Mouse (Mus musculus) CH12.LX (cell line): ENCODE results near the gene Capn11. TPM values are rescaled to one million over a fixed set of nuclear protein-coding genes. Genes with fewer than 3 reads are reported as not detected.

Experiments used
- DNase-seq: peaks from one replicate; pipeline ENCODE4 v3.0.0-alpha.2; 2013; ENCODE audit errors: extremely low read depth
- H3K27ac ChIP-seq: 2 replicates; pipeline ENCODE4 v1.5.1; 2012; ENCODE audit warnings: low read depth, mild to moderate bottlenecking, control low read depth, moderate library complexity; ENCODE audit not compliant: insufficient read depth
- H3K27me3 ChIP-seq: replicated peaks from 2 replicates; pipeline ENCODE3; 2012; ENCODE audit warnings: inconsistent platforms
- H3K36me3 ChIP-seq, 2 experiments: replicated peaks in 1 of 2; 2 replicates each; pipeline versions ENCODE3 to v1.6.1; 2012; ENCODE audit warnings: inconsistent platforms in 1 of 2, low read length in 1 of 2, mild to moderate bottlenecking in 1 of 2, mixed read lengths in 1 of 2, moderate library complexity in 1 of 2; ENCODE audit not compliant: control insufficient read depth in 1 of 2, insufficient read depth in 1 of 2
- H3K4me1 ChIP-seq, 2 experiments: 2 replicates each; pipeline ENCODE4 v1.6.1; 2012; ENCODE audit warnings: inconsistent platforms in 1 of 2, moderate library complexity in 1 of 2; ENCODE audit not compliant: insufficient read depth in 2 of 2, control insufficient read depth in 1 of 2
- H3K4me2 ChIP-seq: 2 replicates; pipeline ENCODE4 v1.6.1; 2012; ENCODE audit warnings: low read depth, mild to moderate bottlenecking, control low read depth; ENCODE audit not compliant: poor library complexity, insufficient read depth, severe bottlenecking
- H3K4me3 ChIP-seq, 3 experiments: fragments of 150-350 bp in 1 of 3; sonication (generic) in 1 of 3; replicated peaks in 1 of 3; 2 replicates each; pipeline versions ENCODE3 to v1.5.1; 2011 to 2012; ENCODE audit warnings: low read depth in 2 of 3, low read length in 2 of 3, mild to moderate bottlenecking in 2 of 3, moderate library complexity in 2 of 3, control low read depth in 1 of 3, improper control_type of control experiment in 1 of 3, inconsistent platforms in 1 of 3, mixed read lengths in 1 of 3; ENCODE audit not compliant: poor library complexity in 1 of 3
- H3K79me2 ChIP-seq: replicated peaks from 2 replicates; pipeline ENCODE4 v1.6.1; 2012; ENCODE audit warnings: mild to moderate bottlenecking, moderate library complexity; ENCODE audit not compliant: control insufficient read depth, poor library complexity, insufficient read depth, severe bottlenecking; ENCODE audit errors: extremely low read depth
- H3K9ac ChIP-seq: 2 replicates; pipeline ENCODE4 v1.6.1; 2012; ENCODE audit warnings: low read depth, mild to moderate bottlenecking, control low read depth, moderate library complexity; ENCODE audit not compliant: insufficient read depth
- H3K9me3 ChIP-seq: replicated peaks from 2 replicates; pipeline ENCODE3; 2012; ENCODE audit warnings: low read length, inconsistent platforms, mixed read lengths
- BHLHE40 ChIP-seq: IDR thresholded peaks from 2 replicates; pipeline ENCODE4 v1.6.1; 2011; ENCODE audit warnings: mild to moderate bottlenecking, low read depth, low read length, improper control_type of control experiment
- CHD2 ChIP-seq: IDR thresholded peaks from 2 replicates; pipeline ENCODE4 v1.6.1; 2011; ENCODE audit warnings: low read length, improper control_type of control experiment
- CTCF ChIP-seq, 2 experiments: IDR thresholded peaks in 1 of 2; conservative IDR thresholded peaks in 1 of 2; 2 replicates each; pipeline ENCODE4 v1.5.1; 2011 to 2012; ENCODE audit warnings: low read depth in 2 of 2, low read length in 2 of 2, improper control_type of control experiment in 1 of 2, inconsistent platforms in 1 of 2, mild to moderate bottlenecking in 1 of 2, moderate library complexity in 1 of 2
- ELF1 ChIP-seq: IDR thresholded peaks from 2 replicates; pipeline ENCODE4 v1.6.1; 2014; ENCODE audit warnings: low read depth, mild to moderate bottlenecking, inconsistent platforms, low read length, improper control_type of control experiment
- EP300 ChIP-seq: IDR thresholded peaks from 2 replicates; pipeline ENCODE4 v1.6.1; 2011; ENCODE audit warnings: low read length, improper control_type of control experiment
- ETS1 ChIP-seq: conservative IDR thresholded peaks from 2 replicates; pipeline ENCODE4 v1.6.1; 2012; ENCODE audit warnings: low read depth, mild to moderate bottlenecking, inconsistent platforms, low read length, improper control_type of control experiment, moderate library complexity
- HCFC1 ChIP-seq: IDR thresholded peaks from 2 replicates; pipeline ENCODE4 v1.6.1; 2012; ENCODE audit warnings: low read depth, mild to moderate bottlenecking, inconsistent platforms, low read length, improper control_type of control experiment
- IRF4 ChIP-seq: IDR thresholded peaks from 2 replicates; pipeline ENCODE4 v1.6.1; 2014; ENCODE audit warnings: low read depth, mild to moderate bottlenecking, inconsistent platforms, low read length, improper control_type of control experiment
- JUN ChIP-seq: IDR thresholded peaks from 2 replicates; pipeline ENCODE4 v1.6.1; 2011; ENCODE audit warnings: low read depth, mild to moderate bottlenecking, low read length, improper control_type of control experiment, moderate library complexity; ENCODE audit not compliant: insufficient read depth
- KAT2A ChIP-seq: IDR thresholded peaks from 2 replicates; pipeline ENCODE4 v1.6.1; 2012; ENCODE audit warnings: low read length, improper control_type of control experiment, inconsistent platforms; ENCODE audit not compliant: insufficient replicate concordance
- MAFK ChIP-seq: IDR thresholded peaks from 2 replicates; pipeline ENCODE4 v1.6.1; 2011; ENCODE audit warnings: low read length, improper control_type of control experiment; ENCODE audit not compliant: insufficient replicate concordance
- MAX ChIP-seq: IDR thresholded peaks from 2 replicates; pipeline ENCODE4 v1.6.1; 2011; ENCODE audit warnings: low read length, improper control_type of control experiment
- MAZ ChIP-seq: IDR thresholded peaks from 2 replicates; pipeline ENCODE4 v1.6.1; 2012; ENCODE audit warnings: low read depth, mild to moderate bottlenecking, inconsistent platforms, low read length, improper control_type of control experiment, moderate library complexity
- MEF2A ChIP-seq: IDR thresholded peaks from 2 replicates; pipeline ENCODE4 v1.6.1; 2014; ENCODE audit warnings: low read depth, mild to moderate bottlenecking, inconsistent platforms, low read length, improper control_type of control experiment, borderline replicate concordance
- MXI1 ChIP-seq: IDR thresholded peaks from 2 replicates; pipeline ENCODE4 v1.6.1; 2011; ENCODE audit warnings: mild to moderate bottlenecking, low read depth, low read length, improper control_type of control experiment
- MYC ChIP-seq: IDR thresholded peaks from 2 replicates; pipeline ENCODE4 v1.6.1; 2011; ENCODE audit warnings: low read depth, mild to moderate bottlenecking, improper control_type of control experiment, low read length
- NELFE ChIP-seq: IDR thresholded peaks from 2 replicates; pipeline ENCODE4 v1.6.1; 2011; ENCODE audit warnings: low read depth, low read length, improper control_type of control experiment
- NRF1 ChIP-seq: IDR thresholded peaks from 2 replicates; pipeline ENCODE4 v1.6.1; 2014; ENCODE audit warnings: low read depth, mild to moderate bottlenecking, inconsistent platforms, low read length, improper control_type of control experiment, moderate library complexity
- PAX5 ChIP-seq: IDR thresholded peaks from 2 replicates; pipeline ENCODE4 v1.6.1; 2012; ENCODE audit warnings: low read length, inconsistent platforms, mixed read lengths
- POLR2A ChIP-seq: IDR thresholded peaks from 2 replicates; pipeline ENCODE4 v1.6.1; 2011; ENCODE audit warnings: low read depth, mild to moderate bottlenecking, improper control_type of control experiment, low read length
- POLR2AphosphoS2 ChIP-seq: IDR thresholded peaks from 2 replicates; pipeline ENCODE4 v1.6.1; 2011; ENCODE audit warnings: low read depth, low read length, improper control_type of control experiment
- SIN3A ChIP-seq: IDR thresholded peaks from 2 replicates; pipeline ENCODE4 v1.6.1; 2012; ENCODE audit warnings: low read length, improper control_type of control experiment, inconsistent platforms
- TBP ChIP-seq: conservative IDR thresholded peaks from 2 replicates; pipeline ENCODE4 v1.6.1; 2011; ENCODE audit warnings: low read depth, low read length, improper control_type of control experiment
- TCF12 ChIP-seq: IDR thresholded peaks from 2 replicates; pipeline ENCODE4 v1.6.1; 2014; ENCODE audit warnings: low read depth, mild to moderate bottlenecking, inconsistent platforms, low read length, improper control_type of control experiment
- UBTF ChIP-seq: IDR thresholded peaks from 2 replicates; pipeline ENCODE4 v1.6.1; 2012; ENCODE audit warnings: low read depth, mild to moderate bottlenecking, inconsistent platforms, low read length, improper control_type of control experiment, moderate library complexity
- USF2 ChIP-seq: conservative IDR thresholded peaks from 2 replicates; pipeline ENCODE4 v1.6.1; 2011; ENCODE audit warnings: low read depth, low read length, improper control_type of control experiment
- ZC3H11A ChIP-seq: IDR thresholded peaks from 2 replicates; pipeline ENCODE4 v1.6.1; 2012; ENCODE audit warnings: low read depth, mild to moderate bottlenecking, inconsistent platforms, low read length, improper control_type of control experiment
- ZMIZ1 ChIP-seq: IDR thresholded peaks from 2 replicates; pipeline ENCODE4 v1.6.1; 2012; ENCODE audit warnings: low read depth, mild to moderate bottlenecking, inconsistent platforms, low read length, improper control_type of control experiment
- ZNF384 ChIP-seq: IDR thresholded peaks from 2 replicates; pipeline ENCODE4 v1.6.1; 2012; ENCODE audit warnings: low read depth, low read length, improper control_type of control experiment, inconsistent platforms
- dilution Hi-C: fragments of 300-500 bp; cut with MboI; formaldehyde crosslinking; loops from 2 replicates; pipeline ENCODE4 v1.14.3; 2020; ENCODE audit warnings: low sequenced_read_pairs; ENCODE audit not compliant: extremely low pct_unique_long_range_greater_than_20kb, extremely low pct_ligation_motif_present
- in situ Hi-C: fragments of 300-500 bp; cut with MboI; formaldehyde crosslinking; loops from 3 replicates; pipeline ENCODE4 v1.14.3; 2019; ENCODE audit warnings: low sequenced_read_pairs, low pct_ligation_motif_present, low pct_unique_long_range_greater_than_20kb, mixed read lengths
- polyA plus RNA-seq: library from polyadenylated mRNA; unstranded; fragments of >175 nt; gene quantifications from 2 replicates; pipeline ENCODE4 v1.2.1, GENCODE M21; 2012; ENCODE audit warnings: low read depth; ENCODE audit not compliant: insufficient read length
- total RNA-seq, 2 experiments: library from RNA; depleted of rRNA; stranded (reverse); fragments of 300-350 nt in 1 of 2; fragments of >200 nt in 1 of 2; gene quantifications; 2 replicates each; pipeline ENCODE4 v1.2.3; 2012 to 2014

Gene Capn11
- total and polyA plus RNA-seq, 3 experiments, result 0.09 TPM; not detected in 2

GRCm38 (mm10) chr17:45698368-45698767 is 39.2 kb upstream of the Capn11 start:
- no peak for DNase-seq
- Histone ChIP-seq H3K9ac (no peak overlapping the region), H3K9me3 (no peaks in the 10 kb centered on the region), H3K27me3 (no peaks in the 10 kb centered on the region), H3K36me3 (peaks cover 9 to 36% of the 10 kb centered on the region in 2 experiments), H3K4me2 (no peak overlapping the region), H3K4me1 (peaks cover 13 to 37% of the 10 kb centered on the region in 2 experiments), H3K4me3 (no peak overlapping the region), H3K27ac (no peak overlapping the region), H3K79me2 (no peaks in the 10 kb centered on the region)
- in situ Hi-C loops (no loop called here), dilution Hi-C loops (no loop called here)
- TF ChIP-seq KAT2A (no peak), MYC (no peak), CTCF (conservative IDR thresholded peaks at IDR 0.05 in 1 of 2, IDR thresholded peaks at IDR 0.05 in 1 of 2; ENCODE audit: low read depth in 2 of 2, low read length in 2 of 2) (no peak), MAX (no peak), ZNF384 (no peak), NRF1 (no peak), ETS1 (no peak), HCFC1 (no peak), EP300 (no peak), ELF1 (no peak), ZC3H11A (no peak), USF2 (no peak), POLR2A (no peak), TCF12 (no peak), CHD2 (no peak), TBP (no peak), POLR2AphosphoS2 (no peak), SIN3A (no peak), UBTF (no peak), NELFE (no peak)

GRCm38 (mm10) chr17:45696981-45697380 is 37.9 kb upstream of the Capn11 start:
- H3K27ac ChIP-seq, result no peak overlapping the region
- in situ Hi-C loops (no loop called here), dilution Hi-C loops (no loop called here)
- peaks cover 9 to 38% of the 10 kb centered on the region in 2 experiments for H3K36me3 ChIP-seq
- DNase-seq, result no peak
- no peaks in the 10 kb centered on the region for H3K27me3 ChIP-seq
- no peak overlapping the region for H3K4me3 ChIP-seq
- no peak overlapping the region for H3K4me2 ChIP-seq
- TF ChIP-seq NELFE (no peak), JUN (no peak), MAX (no peak), MXI1 (no peak), PAX5 (no peak), MEF2A (no peak), CHD2 (no peak), BHLHE40 (no peak), HCFC1 (no peak), TCF12 (no peak), TBP (no peak), IRF4 (no peak), MAZ (no peak), MAFK (no peak), ZMIZ1 (no peak), UBTF (no peak), KAT2A (no peak)
- H3K9me3 ChIP-seq, result no peaks in the 10 kb centered on the region
- H3K4me1 ChIP-seq, result peaks cover 15 to 38% of the 10 kb centered on the region in 2 experiments
- H3K9ac ChIP-seq, result no peak overlapping the region
- H3K79me2 ChIP-seq, result no peaks in the 10 kb centered on the region; the same call in 1 of the 2 replicates
